Mouse (Mus musculus) CH12.LX (cell line): Measurements from ENCODE around the gene March4. TPM values are rescaled to one million over a fixed set of nuclear protein-coding genes. Genes with fewer than 3 reads are reported as not detected.

ENCODE experiments used
- DNase-seq: peaks from one replicate; pipeline ENCODE4 v3.0.0-alpha.2; 2013; ENCODE audit errors: extremely low read depth
- H3K27ac ChIP-seq: 2 replicates; pipeline ENCODE4 v1.5.1; 2012; ENCODE audit warnings: low read depth, mild to moderate bottlenecking, control low read depth, moderate library complexity; ENCODE audit not compliant: insufficient read depth
- H3K27me3 ChIP-seq: replicated peaks from 2 replicates; pipeline ENCODE3; 2012; ENCODE audit warnings: inconsistent platforms
- H3K36me3 ChIP-seq, 2 experiments: replicated peaks in 1 of 2; 2 replicates each; pipeline versions ENCODE3 to v1.6.1; 2012; ENCODE audit warnings: inconsistent platforms in 1 of 2, low read length in 1 of 2, mild to moderate bottlenecking in 1 of 2, mixed read lengths in 1 of 2, moderate library complexity in 1 of 2; ENCODE audit not compliant: control insufficient read depth in 1 of 2, insufficient read depth in 1 of 2
- H3K4me1 ChIP-seq, 2 experiments: 2 replicates each; pipeline ENCODE4 v1.6.1; 2012; ENCODE audit warnings: inconsistent platforms in 1 of 2, moderate library complexity in 1 of 2; ENCODE audit not compliant: insufficient read depth in 2 of 2, control insufficient read depth in 1 of 2
- H3K4me2 ChIP-seq: 2 replicates; pipeline ENCODE4 v1.6.1; 2012; ENCODE audit warnings: low read depth, mild to moderate bottlenecking, control low read depth; ENCODE audit not compliant: poor library complexity, insufficient read depth, severe bottlenecking
- H3K4me3 ChIP-seq, 3 experiments: fragments of 150-350 bp in 1 of 3; sonication (generic) in 1 of 3; replicated peaks in 1 of 3; 2 replicates each; pipeline versions ENCODE3 to v1.5.1; 2011 to 2012; ENCODE audit warnings: low read depth in 2 of 3, low read length in 2 of 3, mild to moderate bottlenecking in 2 of 3, moderate library complexity in 2 of 3, control low read depth in 1 of 3, improper control_type of control experiment in 1 of 3, inconsistent platforms in 1 of 3, mixed read lengths in 1 of 3; ENCODE audit not compliant: poor library complexity in 1 of 3
- H3K79me2 ChIP-seq: replicated peaks from 2 replicates; pipeline ENCODE4 v1.6.1; 2012; ENCODE audit warnings: mild to moderate bottlenecking, moderate library complexity; ENCODE audit not compliant: control insufficient read depth, poor library complexity, insufficient read depth, severe bottlenecking; ENCODE audit errors: extremely low read depth
- H3K9ac ChIP-seq: 2 replicates; pipeline ENCODE4 v1.6.1; 2012; ENCODE audit warnings: low read depth, mild to moderate bottlenecking, control low read depth, moderate library complexity; ENCODE audit not compliant: insufficient read depth
- H3K9me3 ChIP-seq: replicated peaks from 2 replicates; pipeline ENCODE3; 2012; ENCODE audit warnings: low read length, inconsistent platforms, mixed read lengths
- BHLHE40 ChIP-seq: IDR thresholded peaks from 2 replicates; pipeline ENCODE4 v1.6.1; 2011; ENCODE audit warnings: mild to moderate bottlenecking, low read depth, low read length, improper control_type of control experiment
- CTCF ChIP-seq, 2 experiments: IDR thresholded peaks in 1 of 2; conservative IDR thresholded peaks in 1 of 2; 2 replicates each; pipeline ENCODE4 v1.5.1; 2011 to 2012; ENCODE audit warnings: low read depth in 2 of 2, low read length in 2 of 2, improper control_type of control experiment in 1 of 2, inconsistent platforms in 1 of 2, mild to moderate bottlenecking in 1 of 2, moderate library complexity in 1 of 2
- E2F4 ChIP-seq: IDR thresholded peaks from 2 replicates; pipeline ENCODE4 v1.6.1; 2011; ENCODE audit warnings: low read depth, low read length, improper control_type of control experiment; ENCODE audit not compliant: insufficient replicate concordance
- IRF4 ChIP-seq: IDR thresholded peaks from 2 replicates; pipeline ENCODE4 v1.6.1; 2014; ENCODE audit warnings: low read depth, mild to moderate bottlenecking, inconsistent platforms, low read length, improper control_type of control experiment
- JUN ChIP-seq: IDR thresholded peaks from 2 replicates; pipeline ENCODE4 v1.6.1; 2011; ENCODE audit warnings: low read depth, mild to moderate bottlenecking, low read length, improper control_type of control experiment, moderate library complexity; ENCODE audit not compliant: insufficient read depth
- JUND ChIP-seq: conservative IDR thresholded peaks from 2 replicates; pipeline ENCODE4 v1.6.1; 2011; ENCODE audit warnings: low read depth, low read length, improper control_type of control experiment
- MAFK ChIP-seq: IDR thresholded peaks from 2 replicates; pipeline ENCODE4 v1.6.1; 2011; ENCODE audit warnings: low read length, improper control_type of control experiment; ENCODE audit not compliant: insufficient replicate concordance
- MEF2A ChIP-seq: IDR thresholded peaks from 2 replicates; pipeline ENCODE4 v1.6.1; 2014; ENCODE audit warnings: low read depth, mild to moderate bottlenecking, inconsistent platforms, low read length, improper control_type of control experiment, borderline replicate concordance
- MYC ChIP-seq: IDR thresholded peaks from 2 replicates; pipeline ENCODE4 v1.6.1; 2011; ENCODE audit warnings: low read depth, mild to moderate bottlenecking, improper control_type of control experiment, low read length
- NELFE ChIP-seq: IDR thresholded peaks from 2 replicates; pipeline ENCODE4 v1.6.1; 2011; ENCODE audit warnings: low read depth, low read length, improper control_type of control experiment
- PAX5 ChIP-seq: IDR thresholded peaks from 2 replicates; pipeline ENCODE4 v1.6.1; 2012; ENCODE audit warnings: low read length, inconsistent platforms, mixed read lengths
- RCOR1 ChIP-seq: conservative IDR thresholded peaks from 2 replicates; pipeline ENCODE4 v1.6.1; 2012; ENCODE audit warnings: low read depth, mild to moderate bottlenecking, inconsistent platforms, low read length, improper control_type of control experiment
- TCF12 ChIP-seq: IDR thresholded peaks from 2 replicates; pipeline ENCODE4 v1.6.1; 2014; ENCODE audit warnings: low read depth, mild to moderate bottlenecking, inconsistent platforms, low read length, improper control_type of control experiment
- USF1 ChIP-seq: IDR thresholded peaks from 2 replicates; pipeline ENCODE4 v1.6.1; 2014; ENCODE audit warnings: low read depth, mild to moderate bottlenecking, inconsistent platforms, low read length, improper control_type of control experiment
- USF2 ChIP-seq: conservative IDR thresholded peaks from 2 replicates; pipeline ENCODE4 v1.6.1; 2011; ENCODE audit warnings: low read depth, low read length, improper control_type of control experiment
- ZC3H11A ChIP-seq: IDR thresholded peaks from 2 replicates; pipeline ENCODE4 v1.6.1; 2012; ENCODE audit warnings: low read depth, mild to moderate bottlenecking, inconsistent platforms, low read length, improper control_type of control experiment
- ZKSCAN1 ChIP-seq: IDR thresholded peaks from 2 replicates; pipeline ENCODE4 v1.6.1; 2012; ENCODE audit warnings: low read depth, inconsistent platforms, low read length, improper control_type of control experiment, borderline replicate concordance
- ZNF384 ChIP-seq: IDR thresholded peaks from 2 replicates; pipeline ENCODE4 v1.6.1; 2012; ENCODE audit warnings: low read depth, low read length, improper control_type of control experiment, inconsistent platforms
- dilution Hi-C: fragments of 300-500 bp; cut with MboI; formaldehyde crosslinking; loops from 2 replicates; pipeline ENCODE4 v1.14.3; 2020; ENCODE audit warnings: low sequenced_read_pairs; ENCODE audit not compliant: extremely low pct_unique_long_range_greater_than_20kb, extremely low pct_ligation_motif_present
- in situ Hi-C: fragments of 300-500 bp; cut with MboI; formaldehyde crosslinking; loops from 3 replicates; pipeline ENCODE4 v1.14.3; 2019; ENCODE audit warnings: low sequenced_read_pairs, low pct_ligation_motif_present, low pct_unique_long_range_greater_than_20kb, mixed read lengths
- polyA plus RNA-seq: library from polyadenylated mRNA; unstranded; fragments of >175 nt; gene quantifications from 2 replicates; pipeline ENCODE4 v1.2.1, GENCODE M21; 2012; ENCODE audit warnings: low read depth; ENCODE audit not compliant: insufficient read length
- total RNA-seq, 2 experiments: library from RNA; depleted of rRNA; stranded (reverse); fragments of 300-350 nt in 1 of 2; fragments of >200 nt in 1 of 2; gene quantifications; 2 replicates each; pipeline ENCODE4 v1.2.3; 2012 to 2014

Gene March4
- total and polyA plus RNA-seq, 3 experiments, result 0.04 TPM; not detected in 2

DNA sequence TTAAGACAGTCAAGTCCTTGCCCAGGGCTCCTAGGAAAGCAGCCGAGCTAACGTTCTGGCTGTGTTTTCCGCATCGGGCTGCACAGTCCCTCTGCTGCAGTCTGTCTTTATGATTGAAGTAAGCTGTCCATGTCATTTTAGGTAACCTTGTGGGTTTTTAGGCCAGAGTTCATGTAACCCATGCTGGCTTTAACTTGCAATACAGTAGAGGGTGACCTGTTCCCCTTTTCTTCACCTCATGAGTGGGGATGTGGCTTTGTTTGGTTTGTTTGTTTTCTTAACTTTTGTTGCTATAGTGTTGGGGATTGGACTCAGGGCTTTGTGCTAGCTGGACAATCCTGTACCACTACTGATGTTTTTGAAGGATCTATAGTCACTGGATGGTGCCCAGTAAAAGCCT, 146.3 kb downstream of the March4 start:
- Histone ChIP-seq H3K9ac (no peak overlapping the region), H3K79me2 (no peaks in the 10 kb centered on the region), H3K27me3 (no peaks in the 10 kb centered on the region), H3K36me3 (peaks cover 33 to 87% of the 10 kb centered on the region in 2 experiments), H3K4me1 (no peaks in the 10 kb centered on the region), H3K9me3 (no peaks in the 10 kb centered on the region), H3K27ac (no peak overlapping the region), H3K4me3 (no peak overlapping the region), H3K4me2 (no peak overlapping the region)
- no peak for TF ChIP-seq IRF4
- TF ChIP-seq ZC3H11A, result no peak
- no peak for TF ChIP-seq BHLHE40
- no peak for TF ChIP-seq RCOR1
- no peak for TF ChIP-seq NELFE
- TF ChIP-seq JUND, result no peak
- TF ChIP-seq ZNF384, result no peak
- in situ Hi-C loops, result no loop called here
- dilution Hi-C loops, result no loop called here
- DNase-seq, result no peak

DNA sequence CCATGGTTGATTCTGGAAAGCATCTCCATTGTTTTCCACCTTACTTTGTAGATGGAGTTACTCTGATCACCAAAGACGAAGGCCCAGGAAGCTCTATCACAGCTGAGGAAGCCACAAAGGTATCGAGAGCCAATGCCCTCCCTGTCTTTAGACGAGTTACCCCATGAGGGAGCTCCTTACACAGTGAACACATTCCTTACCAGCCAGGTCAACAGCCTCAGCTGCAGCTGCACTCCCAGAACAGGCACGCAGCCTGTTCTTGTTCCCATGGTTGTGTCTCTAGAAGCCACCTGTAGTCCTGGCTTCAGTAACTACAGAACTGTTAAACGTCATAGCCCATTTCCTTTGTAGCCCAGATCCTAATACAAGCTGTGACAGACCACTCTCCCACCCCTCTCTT, 153.1 kb downstream of the March4 start:
- H3K9me3 ChIP-seq, result peaks cover 5% of the 10 kb centered on the region
- no peaks in the 10 kb centered on the region for H3K27me3 ChIP-seq
- H3K36me3 ChIP-seq, result peaks cover 30 to 90% of the 10 kb centered on the region in 2 experiments
- dilution Hi-C loops, result no loop called here
- no peak for TF ChIP-seq TCF12
- no peak for TF ChIP-seq MYC
- no peak for TF ChIP-seq USF2
- TF ChIP-seq MEF2A, result no peak
- TF ChIP-seq ZC3H11A, result no peak
- no peak for TF ChIP-seq E2F4
- TF ChIP-seq JUN, result no peak
- no peak for TF ChIP-seq IRF4
- TF ChIP-seq CTCF (conservative IDR thresholded peaks at IDR 0.05 in 1 of 2, IDR thresholded peaks at IDR 0.05 in 1 of 2; ENCODE audit: low read depth in 2 of 2, low read length in 2 of 2), result no peak
- no peak for TF ChIP-seq PAX5
- no peak for TF ChIP-seq ZNF384
- TF ChIP-seq USF1, result no peak
- TF ChIP-seq ZKSCAN1, result no peak
- TF ChIP-seq MAFK, result no peak
- no peaks in the 10 kb centered on the region for H3K79me2 ChIP-seq
- H3K4me3 ChIP-seq, result no peak overlapping the region
- in situ Hi-C loops, result no loop called here
- H3K9ac ChIP-seq, result no peak overlapping the region
- H3K4me2 ChIP-seq, result no peak overlapping the region
- H3K27ac ChIP-seq, result no peak overlapping the region
- no peak for DNase-seq
- H3K4me1 ChIP-seq, result no peaks in the 10 kb centered on the region
